Mouse (Mus musculus): ENCODE data around the gene Il20rb.

GRCm38 (mm10) chr9:100466743-100467142 lies 19.8 kb downstream of the Il20rb start:
- no peak for TF ChIP-seq CTCF (IDR thresholded peaks at IDR 0.05; ENCODE audit: low read depth)
- TF ChIP-seq EP300 (IDR thresholded peaks at IDR 0.05; ENCODE audit: low read depth) = no peak
